Mouse (Mus musculus) embryonic facial prominence, embryonic 12.5 days (tissue): Measurements from ENCODE around the gene Clec4a3. TPM values are rescaled to one million over a fixed set of nuclear protein-coding genes. Genes with fewer than 3 reads are reported as not detected.

Source experiments
- polyA plus RNA-seq: library from polyadenylated mRNA; unstranded; fragments of >200 nt; fragmentation: Nextera tagmentation; extraction: Ambion mirVana; gene quantifications from 2 replicates; pipeline ENCODE4 v1.2.1, GENCODE M21; 2016

Clec4a3 gene
- polyA plus RNA-seq, 1 experiment from 2014 or later, result 0.50 TPM

Other genes starting within 250 kb of the Clec4a3 start
- gene Nanog, start 245.0 kb upstream of the Clec4a3 start, polyA plus RNA-seq, result 0.33 and 0.59 TPM in 2 replicates
- 31.5 and 32.7 TPM in 2 replicates for gene Slc2a3, start 150.9 kb upstream of the Clec4a3 start, polyA plus RNA-seq
- 6.7 TPM in 2 replicates for gene Foxj2, start 132.6 kb upstream of the Clec4a3 start, polyA plus RNA-seq
- 2.3 and 2.5 TPM in 2 replicates for gene C3ar1, start 96.4 kb upstream of the Clec4a3 start, polyA plus RNA-seq
- 59.6 and 65.4 TPM in 2 replicates for gene Necap1, start 78.0 kb upstream of the Clec4a3 start, polyA plus RNA-seq
- gene Clec4a1, start 30.7 kb upstream of the Clec4a3 start, polyA plus RNA-seq, result 0.90 and 0.93 TPM in 2 replicates
- gene Clec4a4, start 37.9 kb downstream of the Clec4a3 start, polyA plus RNA-seq, result not detected in 2 replicates
- gene Clec4b1, start 97.4 kb downstream of the Clec4a3 start, polyA plus RNA-seq, result not detected in 2 replicates
- gene Clec4a2, start 153.9 kb downstream of the Clec4a3 start, polyA plus RNA-seq, result 0.55 and 1.2 TPM in 2 replicates
- gene Clec4b2, start 220.4 kb downstream of the Clec4a3 start, polyA plus RNA-seq, result not detected in 2 replicates